In genomic region chr4:140679038-140679437, GRCm38 (mm10) we compare ENCODE assay signal across 8 mouse cellular contexts. TPM values are rescaled to one million over a fixed set of nuclear protein-coding genes. Genes with fewer than 3 reads are reported as not detected.
A peak's percentile ranks its signal among the peaks of the same experiment; 100 is the strongest.
DNase-seq lines count a peak whose midpoint lies in the region; ATAC-seq and TF ChIP-seq lines count a peak whose summit lies in the region.

No protein-coding gene starts in this region.

- WGBS in heart, adult 2 months: 20% methylated on average over 5 of the region's 5 CpGs
- 14% methylated on average over 5 of the region's 5 CpGs for WGBS in heart, embryonic 11.5 days (ENCODE audit: insufficient replicate concordance)
- 12% methylated on average over 5 of the region's 5 CpGs for WGBS in embryonic facial prominence, embryonic 14.5 days
- WGBS in liver, embryonic 14.5 days (ENCODE audit: insufficient replicate concordance): 10% methylated on average over 5 of the region's 5 CpGs

- intact Hi-C loops in heart, adult 2 months (cut with DNase I): loop anchor here (1.0 kb wide), 1 partner anchor 35 kb away; no protein-coding TSS in a partner anchor

- no peak overlapping the region for H3K4me3 ChIP-seq in heart, adult 2 months
- no peak overlapping the region for H3K4me3 ChIP-seq in heart, embryonic 11.5 days (ENCODE audit: low read depth, low read length)
- no peak overlapping the region for H3K4me3 ChIP-seq in testis, adult 2 months (ENCODE audit: control insufficient read depth, low read depth, low read length)
- no peak overlapping the region for H3K4me3 ChIP-seq in embryonic facial prominence, embryonic 14.5 days (ENCODE audit: low read depth, low read length)
- no peak overlapping the region for H3K4me3 ChIP-seq in liver, embryonic 14.5 days (ENCODE audit: insufficient read depth in 1 of 2, low read depth in 2 of 2, low read length in 2 of 2)

- H3K9me3 ChIP-seq in heart, embryonic 11.5 days (replicated peaks; ENCODE audit: control insufficient read depth, low read length): no peaks in the 10 kb centered on the region
- no peaks in the 10 kb centered on the region for H3K9me3 ChIP-seq in embryonic facial prominence, embryonic 14.5 days (ENCODE audit: control insufficient read depth, low read length)
- no peaks in the 10 kb centered on the region for H3K9me3 ChIP-seq in liver, embryonic 14.5 days (ENCODE audit: control insufficient read depth, low read length)

- H3K4me1 ChIP-seq in heart, adult 2 months (ENCODE audit: control insufficient read depth, insufficient read depth, low read length): peaks cover 5% of the 10 kb centered on the region
- H3K4me1 ChIP-seq in heart, embryonic 11.5 days (ENCODE audit: control insufficient read depth, insufficient read depth, low read length): peaks cover 6% of the 10 kb centered on the region
- H3K4me1 ChIP-seq in testis, adult 2 months (ENCODE audit: control insufficient read depth, insufficient read depth, low read length): 0 out of 2 replicates have a peak, but pooled peaks cover 5% of the 10 kb centered on the region
- peaks cover 2% of the 10 kb centered on the region; the same call in 1 of the 2 replicates for H3K4me1 ChIP-seq in embryonic facial prominence, embryonic 14.5 days (ENCODE audit: control insufficient read depth, insufficient read depth, low read length)
- H3K4me1 ChIP-seq in liver, embryonic 14.5 days (replicated peaks; ENCODE audit: control insufficient read depth in 2 of 2, insufficient read depth in 2 of 2, low read length in 1 of 2): peaks cover 11 to 25% of the 10 kb centered on the region in 2 experiments

- ATAC-seq in heart, embryonic 11.5 days (replicated peaks; ENCODE audit: insufficient number of reproducible peaks, low FRiP score, low TSS enrichment): no peak
- 0 out of 2 replicates have a peak, but pooled peaks have one; percentile 24 for ATAC-seq in embryonic facial prominence, embryonic 14.5 days (ENCODE audit: low read depth)
- no peak for ATAC-seq in liver, embryonic 14.5 days (ENCODE audit: insufficient read depth)

- peak; percentile 75 for TF ChIP-seq CTCF in heart, adult 2 months (IDR thresholded peaks at IDR 0.05)
- peak; percentile 74; the same call in 1 of the 2 replicates for TF ChIP-seq CTCF in testis, adult 2 months (IDR thresholded peaks at IDR 0.05; ENCODE audit: control insufficient read depth, insufficient read depth, insufficient replicate concordance, low read depth, low read length)
- TF ChIP-seq CTCF in liver, embryonic 14.5 days (IDR thresholded peaks at IDR 0.05; ENCODE audit: low read depth): peak; percentile 89

- no peaks in the 10 kb centered on the region for H3K27me3 ChIP-seq in heart, adult 2 months (ENCODE audit: control insufficient read depth, insufficient read depth, low read length)
- H3K27me3 ChIP-seq in heart, embryonic 11.5 days (ENCODE audit: control insufficient read depth, insufficient read depth, low read length): no peaks in the 10 kb centered on the region
- H3K27me3 ChIP-seq in testis, adult 2 months (ENCODE audit: control insufficient read depth, insufficient read depth, low read length): no peaks in the 10 kb centered on the region
- H3K27me3 ChIP-seq in embryonic facial prominence, embryonic 14.5 days (replicated peaks; ENCODE audit: control insufficient read depth, insufficient read depth, low read length): no peaks in the 10 kb centered on the region
- no peaks in the 10 kb centered on the region for H3K27me3 ChIP-seq in liver, embryonic 14.5 days (ENCODE audit: control insufficient read depth, insufficient read depth, low read length)

- no peak overlapping the region for H3K4me2 ChIP-seq in heart, embryonic 11.5 days
- no peak overlapping the region for H3K4me2 ChIP-seq in embryonic facial prominence, embryonic 14.5 days (ENCODE audit: low read depth, low read length)
- no peak overlapping the region for H3K4me2 ChIP-seq in liver, embryonic 14.5 days (ENCODE audit: low read depth)

- peak; percentile 53; the same call in 1 of the 2 replicates for TF ChIP-seq EP300 in heart, adult 2 months (IDR thresholded peaks at IDR 0.05; ENCODE audit: insufficient read depth, low read depth, low read length)
- no peak for TF ChIP-seq EP300 in liver, embryonic 14.5 days (IDR thresholded peaks at IDR 0.05; ENCODE audit: low read depth)

- no peak for TF ChIP-seq POLR2A in heart, adult 2 months (IDR thresholded peaks at IDR 0.05; ENCODE audit: insufficient read depth, low read depth, low read length)
- TF ChIP-seq POLR2A in testis, adult 2 months (IDR thresholded peaks at IDR 0.05; ENCODE audit: control insufficient read depth, low read depth, low read length): no peak

- H3K36me3 ChIP-seq in heart, adult 2 months (ENCODE audit: control insufficient read depth, insufficient read depth, low read length): no peaks in the 10 kb centered on the region
- no peaks in the 10 kb centered on the region for H3K36me3 ChIP-seq in heart, embryonic 11.5 days (ENCODE audit: control insufficient read depth, insufficient read depth, low read length)
- no peaks in the 10 kb centered on the region for H3K36me3 ChIP-seq in testis, adult 2 months (ENCODE audit: control insufficient read depth, insufficient read depth, low read length)
- no peaks in the 10 kb centered on the region for H3K36me3 ChIP-seq in embryonic facial prominence, embryonic 14.5 days (ENCODE audit: control insufficient read depth, insufficient read depth, low read length)
- H3K36me3 ChIP-seq in liver, embryonic 14.5 days (replicated peaks; ENCODE audit: control insufficient read depth, insufficient read depth, low read depth): no peaks in the 10 kb centered on the region

- DNase-seq in heart, adult 2 months: peak; percentile 21 to 51
- DNase-seq in testis, postnatal 14 days (ENCODE audit: low spot score): no peak
- DNase-seq in embryonic facial prominence, embryonic 14.5 days (ENCODE audit: low spot score): no peak
- DNase-seq in liver, embryonic 14.5 days (ENCODE audit: low read depth in 3 of 3, low spot score in 3 of 3): no peak
- peak; percentile 58 for DNase-seq in thymus, postnatal 14 days
- DNase-seq in yolk sac, embryonic 10.5 days (ENCODE audit: low spot score): no peak

- H3K9ac ChIP-seq in heart, adult 2 months (ENCODE audit: low read depth, low read length): no peak overlapping the region
- H3K9ac ChIP-seq in heart, embryonic 11.5 days (ENCODE audit: low read depth, low read length): no peak overlapping the region
- H3K9ac ChIP-seq in embryonic facial prominence, embryonic 14.5 days (ENCODE audit: low read depth, low read length): no peak overlapping the region
- H3K9ac ChIP-seq in liver, embryonic 14.5 days (replicated peaks): no peak overlapping the region

- no peaks in the 10 kb centered on the region for H3K79me2 ChIP-seq in heart, adult 2 months (replicated peaks; ENCODE audit: control insufficient read depth, insufficient read depth, low read length)

- H3K27ac ChIP-seq in heart, adult 2 months: no peak overlapping the region
- H3K27ac ChIP-seq in heart, embryonic 11.5 days (ENCODE audit: low read depth, low read length): no peak overlapping the region
- H3K27ac ChIP-seq in testis, adult 2 months (ENCODE audit: control insufficient read depth, insufficient read depth, low read depth, low read length): no peak overlapping the region
- H3K27ac ChIP-seq in embryonic facial prominence, embryonic 14.5 days (replicated peaks; ENCODE audit: low read depth, low read length): no peak overlapping the region
- no peak overlapping the region for H3K27ac ChIP-seq in liver, embryonic 14.5 days

RNA-seq across cellular contexts. Expression of gene Arhgef10l, which starts 13.2 kb away (rescaled TPM):
- 10 to 100 TPM; 61.0 to 74.4 TPM for total RNA-seq in heart, adult 2 months (2021)
- polyA plus RNA-seq in heart, adult 2 months (2012; rRNA removed): 54.7 and 75.6 TPM in 2 replicates
- 9.7 and 12.9 TPM in 2 replicates for polyA plus RNA-seq in heart, embryonic 11.5 days (2014; fragmentation: Nextera tagmentation; extraction: Ambion mirVana)
- polyA plus RNA-seq in testis, adult 2 months (2012; rRNA removed): 5.9 and 7.2 TPM in 2 replicates
- 13.4 and 14.8 TPM in 2 replicates for polyA plus RNA-seq in embryonic facial prominence, embryonic 14.5 days (2014; fragmentation: Nextera tagmentation; extraction: Ambion mirVana)
- polyA plus RNA-seq in liver, embryonic 14.5 days (2012; rRNA removed): 2.4 and 2.8 TPM in 2 replicates
- 2.1 and 2.5 TPM in 2 replicates for polyA plus RNA-seq in liver, embryonic 14.5 days (2014; fragmentation: Nextera tagmentation; extraction: Ambion mirVana)

RNA-seq across cellular contexts. Expression of gene Rcc2, which starts 21.3 kb away (rescaled TPM):
- total RNA-seq in heart, adult 2 months (2021): 10 to 100 TPM; 13.7 to 14.2 TPM
- polyA plus RNA-seq in heart, adult 2 months (2012; rRNA removed): 12.4 and 14.1 TPM in 2 replicates
- polyA plus RNA-seq in heart, embryonic 11.5 days (2014; fragmentation: Nextera tagmentation; extraction: Ambion mirVana): 23.3 and 24.6 TPM in 2 replicates
- 30.0 and 32.1 TPM in 2 replicates for polyA plus RNA-seq in testis, adult 2 months (2012; rRNA removed)
- 31.1 and 31.6 TPM in 2 replicates for polyA plus RNA-seq in embryonic facial prominence, embryonic 14.5 days (2014; fragmentation: Nextera tagmentation; extraction: Ambion mirVana)
- polyA plus RNA-seq in liver, embryonic 14.5 days (2012; rRNA removed): 44.0 and 50.3 TPM in 2 replicates
- 16.5 and 27.6 TPM in 2 replicates for polyA plus RNA-seq in liver, embryonic 14.5 days (2014; fragmentation: Nextera tagmentation; extraction: Ambion mirVana)

Comparison
In these comparisons a context has a peak if more than half of its experiments do, and no peak if none do; other contexts are left out.
1. DNase-seq: peak in heart, adult 2 months (2 of 2) and thymus, postnatal 14 days (single experiment); none in testis, postnatal 14 days (single experiment), embryonic facial prominence, embryonic 14.5 days (single experiment), liver, embryonic 14.5 days (0 of 3) and yolk sac, embryonic 10.5 days (single experiment).
2. Peak in every context shown above with its lines, with median percentiles within 50 percentile points of each other: CTCF ChIP-seq.